Mouse (Mus musculus): ENCODE data around the gene Rif1. TPM values are rescaled to one million over a fixed set of nuclear protein-coding genes. Genes with fewer than 3 reads are reported as not detected.

The Rif1 gene
- polyA plus RNA-seq (2016; fragmentation: Nextera tagmentation; extraction: Ambion mirVana), result 24.4 and 32.4 TPM in 2 replicates

DNA sequence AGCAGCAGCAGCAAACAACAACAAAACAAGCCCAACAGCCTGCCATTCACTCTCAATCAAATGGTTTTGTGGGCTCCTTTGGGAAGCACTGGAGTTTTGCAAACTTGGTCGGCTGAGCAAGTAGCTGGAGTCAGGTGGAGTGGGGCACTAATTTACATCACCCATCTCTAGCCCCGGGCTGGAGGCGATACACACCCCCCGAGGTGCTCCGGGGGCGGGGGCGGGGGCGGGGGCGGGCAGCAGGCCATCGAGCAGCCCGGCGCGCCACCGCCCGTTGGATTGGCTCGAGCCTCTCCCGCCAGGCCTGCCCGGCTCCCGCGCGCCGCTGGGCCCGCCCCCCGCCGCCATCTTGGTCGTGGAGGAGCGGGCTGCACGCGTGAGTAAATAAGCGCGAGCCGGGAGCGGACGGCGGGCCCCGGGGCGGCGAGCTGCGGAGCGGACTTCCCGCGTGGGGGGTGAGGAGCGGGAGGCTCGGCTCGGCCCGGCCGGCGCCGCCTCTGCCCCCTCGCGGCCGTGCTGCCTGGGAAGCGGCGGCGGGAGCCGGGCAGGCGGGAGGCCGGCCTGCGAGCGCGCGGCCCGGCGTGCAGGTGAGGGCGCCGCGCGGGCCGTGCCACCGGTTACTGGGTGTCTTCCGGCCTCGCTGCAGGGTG lies at the start of gene Rif1:
Gene Rif1, plus strand, starts transcription at position 342 of the 650 bp plus-strand sequence.
- Histone ChIP-seq H3K4me1 (peaks cover 9% of the 10 kb centered on the region; the same call in 1 of the 2 replicates), H3K36me3 (peaks cover 32% of the 10 kb centered on the region), H3K27ac (peak within 1 kb of the TSS; percentile 95), H3K27me3 (ENCODE audit: insufficient read depth, poor library complexity, severe bottlenecking) (no peaks in the 10 kb centered on the region), H3K9me3 (no peaks in the 10 kb centered on the region), H3K4me3 (peak within 1 kb of the TSS; percentile 87)
- DNase-seq (ENCODE audit: low spot score), result peak; percentile 94
- under 1% methylated on average over 68 of the region's 72 CpGs for WGBS

DNA sequence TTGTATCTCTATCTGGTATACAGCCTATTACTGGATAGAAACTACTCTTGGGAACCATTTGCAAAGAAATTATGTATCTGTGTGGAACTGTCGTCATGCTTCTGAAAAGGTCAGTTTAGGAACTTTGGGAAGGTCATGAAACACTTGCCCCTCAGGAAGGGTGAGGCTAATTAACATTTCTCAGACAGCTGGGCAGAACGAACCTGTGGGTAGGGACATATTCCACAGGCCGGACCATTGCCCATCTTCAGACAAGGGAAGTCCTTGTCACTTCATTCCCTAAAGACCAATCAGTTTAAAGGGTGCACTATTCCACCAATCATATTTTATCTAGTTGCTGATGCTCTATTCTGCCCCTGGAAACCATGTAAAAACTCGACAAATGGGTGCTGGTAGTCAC lies 45.6 kb upstream of the Rif1 start:
- 80% methylated on average over 4 of the region's 4 CpGs for WGBS
- Histone ChIP-seq H3K27me3 (ENCODE audit: insufficient read depth, poor library complexity, severe bottlenecking) (no peaks in the 10 kb centered on the region), H3K36me3 (no peaks in the 10 kb centered on the region), H3K4me1 (no peaks in the 10 kb centered on the region), H3K27ac (no peak overlapping the region), H3K4me3 (no peak overlapping the region), H3K9me3 (no peaks in the 10 kb centered on the region)
- peak; percentile 63 for DNase-seq (ENCODE audit: low spot score)

DNA sequence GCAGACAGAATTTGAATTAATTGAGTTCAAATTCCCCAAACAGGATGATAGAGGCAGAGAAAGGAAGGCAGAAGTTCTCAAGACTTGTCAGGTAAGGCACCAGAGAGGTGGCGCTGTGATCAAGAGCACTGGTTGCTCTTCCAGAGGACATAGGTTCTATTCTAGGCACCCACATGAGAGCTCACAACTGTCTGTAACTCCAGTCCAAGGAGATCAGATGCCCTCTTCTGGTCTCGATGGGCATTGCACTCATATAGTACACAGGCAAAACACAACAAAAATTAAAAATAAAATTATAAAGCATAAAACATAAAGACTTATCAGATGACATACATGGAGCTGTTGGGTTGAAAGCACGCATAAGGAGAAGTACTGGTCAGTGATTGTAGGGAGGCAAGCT lies 43.2 kb upstream of the Rif1 start:
- no peaks in the 10 kb centered on the region for H3K36me3 ChIP-seq
- no peaks in the 10 kb centered on the region for H3K9me3 ChIP-seq
- H3K4me3 ChIP-seq, result no peak overlapping the region
- H3K27ac ChIP-seq, result no peak overlapping the region
- DNase-seq (ENCODE audit: low spot score), result no peak
- WGBS, result 77% methylated on average over 3 of the region's 3 CpGs
- H3K4me1 ChIP-seq, result no peaks in the 10 kb centered on the region
- H3K27me3 ChIP-seq (ENCODE audit: insufficient read depth, poor library complexity, severe bottlenecking), result no peaks in the 10 kb centered on the region

DNA sequence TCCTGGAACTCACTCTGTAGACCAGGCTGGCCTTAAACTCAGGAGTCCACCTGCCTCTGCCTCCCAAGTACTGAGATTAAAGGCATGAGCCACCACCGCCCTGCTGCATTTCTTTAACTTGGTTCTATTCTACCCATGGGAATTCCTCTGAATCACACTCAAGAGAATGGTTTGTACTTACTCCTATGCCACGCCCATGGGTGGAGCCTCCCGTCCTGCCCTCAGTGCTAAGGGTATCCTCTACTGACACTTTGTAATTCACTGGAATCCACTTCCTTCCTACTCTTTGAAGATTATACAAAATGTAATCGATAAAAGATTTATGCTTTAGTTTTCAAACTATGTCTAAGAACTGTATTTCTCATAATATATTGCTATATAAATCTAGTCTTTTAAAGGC lies 41.1 kb upstream of the Rif1 start:
- Histone ChIP-seq H3K9me3 (no peaks in the 10 kb centered on the region), H3K4me1 (no peaks in the 10 kb centered on the region), H3K27ac (no peak overlapping the region), H3K4me3 (no peak overlapping the region), H3K36me3 (no peaks in the 10 kb centered on the region), H3K27me3 (ENCODE audit: insufficient read depth, poor library complexity, severe bottlenecking) (no peaks in the 10 kb centered on the region)
- WGBS, result 75% methylated on average over 4 of the region's 4 CpGs
- no peak for DNase-seq (ENCODE audit: low spot score)

DNA sequence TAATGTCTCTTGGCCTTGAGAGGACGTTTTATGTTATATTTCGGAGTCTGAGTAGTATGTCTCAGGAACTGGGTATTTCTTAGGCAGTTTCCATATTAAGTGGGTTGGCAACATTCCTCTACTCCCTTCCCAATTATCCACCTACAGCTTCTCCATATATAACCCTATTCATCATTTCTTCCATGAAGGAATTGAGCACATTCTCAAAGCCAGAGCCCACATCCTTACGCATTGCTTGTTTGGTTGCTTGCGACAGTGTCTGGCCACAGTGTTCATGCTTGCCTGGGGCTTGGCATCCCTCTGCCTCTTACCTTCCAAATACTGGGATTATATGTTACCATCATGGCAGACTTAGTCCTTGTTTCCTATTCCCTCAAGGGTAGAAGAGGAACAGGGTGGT lies 38.0 kb upstream of the Rif1 start:
- H3K9me3 ChIP-seq, result no peaks in the 10 kb centered on the region
- 0 out of 2 replicates have a peak, but pooled peaks cover 3% of the 10 kb centered on the region for H3K4me1 ChIP-seq
- H3K4me3 ChIP-seq, result no peak overlapping the region
- 89% methylated on average over 4 of the region's 4 CpGs for WGBS
- no peak for DNase-seq (ENCODE audit: low spot score)
- H3K27ac ChIP-seq, result no peak overlapping the region
- no peaks in the 10 kb centered on the region for H3K27me3 ChIP-seq (ENCODE audit: insufficient read depth, poor library complexity, severe bottlenecking)
- H3K36me3 ChIP-seq, result no peaks in the 10 kb centered on the region

DNA sequence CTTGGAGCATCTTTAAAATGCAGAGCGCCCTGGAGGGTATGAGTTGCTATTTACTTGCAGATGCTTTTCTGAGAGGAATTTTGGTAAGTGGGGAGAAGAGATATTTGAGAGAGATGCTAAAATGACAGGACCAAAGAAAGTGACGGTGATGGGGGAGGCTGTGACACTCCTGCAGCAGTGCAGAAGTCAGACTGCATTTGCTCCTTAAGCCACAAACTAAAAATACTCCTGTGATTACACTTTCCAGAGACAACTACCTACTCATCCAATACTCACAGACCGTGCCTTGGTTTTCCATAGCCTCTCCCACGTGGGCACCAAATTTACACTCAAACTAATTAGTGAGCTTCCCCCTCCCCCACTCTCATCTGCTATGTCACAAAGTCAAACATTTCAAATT lies 37.5 kb upstream of the Rif1 start:
- H3K9me3 ChIP-seq, result no peaks in the 10 kb centered on the region
- 45% methylated on average over 4 of the region's 4 CpGs for WGBS
- H3K4me3 ChIP-seq, result no peak overlapping the region
- no peaks in the 10 kb centered on the region for H3K36me3 ChIP-seq
- DNase-seq (ENCODE audit: low spot score), result no peak
- 0 out of 2 replicates have a peak, but pooled peaks cover 3% of the 10 kb centered on the region for H3K4me1 ChIP-seq
- no peak overlapping the region for H3K27ac ChIP-seq
- no peaks in the 10 kb centered on the region for H3K27me3 ChIP-seq (ENCODE audit: insufficient read depth, poor library complexity, severe bottlenecking)

DNA sequence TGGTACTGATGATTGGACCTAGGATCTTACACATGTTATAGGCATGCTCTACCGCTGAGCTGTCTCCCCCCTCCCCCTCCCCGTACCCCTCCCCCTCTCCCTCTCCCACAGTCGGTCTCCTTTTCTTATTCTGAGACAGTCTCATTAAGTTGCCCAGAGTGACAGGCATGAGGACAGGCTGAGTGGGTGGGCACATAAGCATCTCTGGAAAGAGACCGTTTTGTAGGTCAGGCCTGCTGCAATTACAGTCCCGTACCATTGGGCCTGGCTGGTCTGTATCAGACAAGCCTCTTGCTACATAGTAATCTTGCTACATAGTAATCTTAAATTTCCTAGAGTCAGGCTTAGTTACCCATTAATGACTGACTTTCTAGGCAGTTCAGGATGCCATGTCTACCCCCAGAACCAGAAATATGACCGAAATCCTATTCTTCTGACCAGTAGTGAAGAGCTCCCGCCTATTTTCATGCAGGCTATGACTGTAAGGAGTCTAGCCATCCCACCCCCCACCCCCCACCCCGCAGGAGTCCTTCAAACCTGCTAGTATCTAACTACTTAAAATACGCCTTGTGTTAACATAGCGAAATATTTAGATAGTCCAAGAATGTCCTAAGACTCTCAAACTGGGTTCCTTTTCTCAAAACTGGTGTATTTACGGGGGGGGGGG lies 35.6 kb upstream of the Rif1 start:
- Histone ChIP-seq H3K27me3 (ENCODE audit: insufficient read depth, poor library complexity, severe bottlenecking) (no peaks in the 10 kb centered on the region), H3K4me3 (peak overlapping the region; percentile 56), H3K9me3 (no peaks in the 10 kb centered on the region), H3K4me1 (0 out of 2 replicates have a peak, but pooled peaks cover 3% of the 10 kb centered on the region), H3K27ac (no peak overlapping the region), H3K36me3 (no peaks in the 10 kb centered on the region)
- 40% methylated on average over 9 of the region's 11 CpGs for whole genome bisulfite sequencing
- DNase-seq (ENCODE audit: low spot score), result no peak

DNA sequence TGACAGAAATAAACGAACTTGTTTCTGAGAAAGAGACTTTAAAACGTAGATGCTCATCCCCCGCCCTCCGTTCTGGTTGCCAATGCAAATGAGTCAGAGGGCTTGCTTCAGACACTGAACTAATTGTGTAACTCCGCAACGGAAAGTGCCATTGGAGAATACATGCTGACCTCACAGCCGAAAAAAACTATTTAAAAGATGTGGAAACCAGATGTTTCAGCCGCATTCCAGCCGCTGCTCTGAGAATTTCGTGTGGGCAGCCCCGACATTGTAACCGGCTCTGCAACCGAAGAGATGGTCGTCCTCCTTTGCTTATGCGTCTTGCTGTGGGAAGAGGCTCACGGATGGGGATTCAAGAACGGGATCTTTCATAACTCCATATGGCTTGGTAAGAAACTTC lies 34.8 kb upstream of the Rif1 start, which contains the start of gene Tnfaip6:
Gene Tnfaip6, plus strand, starts transcription at position 128 of the 400 bp plus-strand sequence.
- no peaks in the 10 kb centered on the region for H3K9me3 ChIP-seq
- H3K4me3 ChIP-seq, result peak within 1 kb of the TSS; percentile 56
- WGBS, result 1% methylated on average over 17 of the region's 17 CpGs
- no peaks in the 10 kb centered on the region for H3K36me3 ChIP-seq
- H3K27me3 ChIP-seq (ENCODE audit: insufficient read depth, poor library complexity, severe bottlenecking), result no peaks in the 10 kb centered on the region
- peaks cover 3% of the 10 kb centered on the region; the same call in 1 of the 2 replicates for H3K4me1 ChIP-seq
- DNase-seq (ENCODE audit: low spot score), result peak; percentile 77
- H3K27ac ChIP-seq, result peak within 1 kb of the TSS; percentile 54

DNA sequence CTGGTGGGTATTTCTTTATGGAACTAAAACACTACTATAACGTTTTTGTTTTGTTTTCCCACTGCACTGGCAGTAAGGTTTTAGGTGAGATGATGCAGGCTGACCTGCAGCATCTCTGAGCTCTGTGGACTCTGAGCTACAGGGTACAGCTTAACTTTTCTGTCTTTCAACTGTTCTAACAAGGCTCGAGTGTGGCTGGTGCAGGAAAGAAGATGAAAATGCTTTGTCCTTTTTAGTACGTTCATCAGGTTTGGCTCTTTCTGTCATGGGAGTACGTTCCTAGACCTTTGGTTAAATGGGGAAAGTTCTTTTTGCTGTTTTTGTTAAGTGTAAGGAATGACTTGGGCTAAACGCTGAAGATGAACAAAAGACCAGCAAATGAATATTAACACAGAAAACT lies 34.1 kb upstream of the Rif1 start:
- Histone ChIP-seq H3K9me3 (no peaks in the 10 kb centered on the region), H3K4me1 (peaks cover 3% of the 10 kb centered on the region; the same call in 1 of the 2 replicates), H3K27me3 (ENCODE audit: insufficient read depth, poor library complexity, severe bottlenecking) (no peaks in the 10 kb centered on the region), H3K4me3 (peak overlapping the region; percentile 56; the same call in 1 of the 2 replicates), H3K27ac (no peak overlapping the region), H3K36me3 (no peaks in the 10 kb centered on the region)
- WGBS, result 53% methylated on average over 5 of the region's 5 CpGs
- DNase-seq (ENCODE audit: low spot score), result peak; percentile 13

DNA sequence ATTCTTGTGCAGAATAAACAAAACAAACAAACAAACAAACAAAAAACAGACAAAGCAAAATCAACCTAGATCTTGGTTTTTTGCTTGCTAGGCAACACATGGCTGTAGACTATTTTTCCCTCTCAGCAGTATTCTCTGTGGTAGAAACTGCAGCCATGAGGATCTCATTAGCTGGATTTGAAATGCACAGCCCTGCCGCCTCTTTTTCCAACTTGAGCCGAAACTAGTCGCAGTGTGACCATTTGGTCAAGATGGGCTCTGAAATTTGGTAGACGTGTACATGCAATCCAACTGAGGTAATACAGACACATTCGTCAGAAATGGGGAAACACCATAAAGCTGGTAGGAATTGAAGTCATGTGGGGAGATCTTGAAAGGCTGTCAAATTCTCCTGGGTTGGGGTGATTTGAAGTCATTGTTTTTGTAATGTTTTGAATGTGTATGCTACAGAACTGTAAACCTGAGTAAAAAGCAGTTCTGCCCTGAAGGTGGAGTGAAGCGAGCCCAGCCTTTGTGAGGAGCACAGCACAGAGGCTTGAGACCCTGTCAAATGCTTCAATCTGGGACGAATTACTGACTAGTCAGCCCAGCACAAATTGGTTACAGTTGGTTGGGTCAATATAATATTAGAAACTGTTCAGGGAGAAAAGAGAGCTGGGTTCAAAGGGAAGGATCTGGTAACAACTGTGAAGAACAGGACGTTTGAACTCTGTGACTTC lies 33.4 kb upstream of the Rif1 start:
- no peaks in the 10 kb centered on the region for H3K36me3 ChIP-seq
- H3K27me3 ChIP-seq (ENCODE audit: insufficient read depth, poor library complexity, severe bottlenecking), result no peaks in the 10 kb centered on the region
- no peak overlapping the region for H3K27ac ChIP-seq
- H3K4me1 ChIP-seq, result peaks cover 3% of the 10 kb centered on the region; the same call in 1 of the 2 replicates
- no peaks in the 10 kb centered on the region for H3K9me3 ChIP-seq
- WGBS, result 70% methylated on average over 8 of the region's 8 CpGs
- no peak for DNase-seq (ENCODE audit: low spot score)
- no peak overlapping the region for H3K4me3 ChIP-seq

DNA sequence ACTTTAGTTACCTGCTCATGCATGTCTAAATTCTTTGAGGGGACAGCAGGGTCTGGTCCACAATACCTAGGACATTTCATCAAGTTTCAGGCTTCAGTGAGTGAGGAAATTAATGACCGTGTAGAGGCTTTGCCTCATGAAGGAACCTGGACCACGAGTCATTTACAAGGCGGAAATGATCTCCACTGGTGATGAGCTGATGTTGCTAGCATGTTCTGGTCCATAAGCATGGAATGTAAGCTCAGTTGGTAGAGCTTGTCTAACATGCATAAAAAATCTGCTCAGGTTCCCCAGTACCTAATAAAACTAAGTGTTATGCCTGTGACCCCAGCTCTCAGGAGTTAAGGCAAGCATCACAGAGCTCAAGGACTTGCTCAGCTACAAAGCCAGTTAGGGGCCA lies 30.5 kb upstream of the Rif1 start:
- WGBS, result 84% methylated on average over 3 of the region's 3 CpGs
- H3K36me3 ChIP-seq, result no peaks in the 10 kb centered on the region

DNA sequence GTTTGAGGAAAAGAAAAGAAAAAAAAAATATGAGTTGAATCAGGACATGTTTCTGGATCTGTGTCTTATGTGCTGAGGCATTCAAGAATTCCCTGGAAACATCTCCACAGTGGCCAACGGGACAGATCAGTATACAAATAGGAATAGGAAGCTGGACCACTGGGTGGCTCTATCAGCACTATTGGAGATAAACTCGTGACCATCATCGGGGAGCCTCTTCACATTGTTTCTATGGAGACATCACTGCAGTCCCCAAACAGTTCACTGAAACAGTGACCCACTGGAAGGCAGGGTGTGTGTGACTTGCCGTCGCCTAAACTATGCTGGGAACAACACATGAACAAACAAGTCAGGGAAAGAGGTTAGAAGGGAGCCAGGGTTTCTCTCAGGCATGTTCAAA lies 29.9 kb upstream of the Rif1 start:
- Histone ChIP-seq H3K27me3 (ENCODE audit: insufficient read depth, poor library complexity, severe bottlenecking) (no peaks in the 10 kb centered on the region), H3K4me3 (no peak overlapping the region), H3K36me3 (no peaks in the 10 kb centered on the region), H3K4me1 (no peaks in the 10 kb centered on the region; the same call in 1 of the 2 replicates), H3K9me3 (no peaks in the 10 kb centered on the region), H3K27ac (no peak overlapping the region)
- WGBS, result 43% methylated on average over 5 of the region's 5 CpGs
- peak; percentile 76 for DNase-seq (ENCODE audit: low spot score)

More for the DNA sequence above, 30.5 kb upstream of the Rif1 start:
- H3K27ac ChIP-seq, result no peak overlapping the region
- no peak for DNase-seq (ENCODE audit: low spot score)
- H3K4me1 ChIP-seq, result peaks cover 2% of the 10 kb centered on the region; the same call in 1 of the 2 replicates
- H3K4me3 ChIP-seq, result no peak overlapping the region
- H3K9me3 ChIP-seq, result no peaks in the 10 kb centered on the region
- H3K27me3 ChIP-seq (ENCODE audit: insufficient read depth, poor library complexity, severe bottlenecking), result no peaks in the 10 kb centered on the region

DNA sequence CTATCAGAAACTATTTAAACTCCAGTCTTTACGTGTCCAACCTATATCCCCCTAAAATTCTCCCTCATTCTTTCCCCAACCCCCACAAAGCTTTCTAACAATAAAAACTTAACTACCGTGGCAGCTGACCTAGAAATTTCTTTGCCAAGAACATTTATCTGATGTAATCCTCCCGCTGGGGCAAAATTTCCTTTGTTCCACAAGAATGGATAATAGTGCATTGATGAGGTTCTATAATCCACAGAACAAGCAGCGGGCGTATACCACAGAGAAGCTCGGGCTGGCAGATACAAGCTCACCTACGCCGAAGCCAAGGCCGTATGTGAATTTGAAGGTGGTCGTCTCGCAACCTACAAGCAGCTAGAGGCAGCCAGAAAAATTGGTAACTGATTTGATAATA lies 29.1 kb upstream of the Rif1 start:
- Histone ChIP-seq H3K36me3 (no peaks in the 10 kb centered on the region), H3K27me3 (ENCODE audit: insufficient read depth, poor library complexity, severe bottlenecking) (no peaks in the 10 kb centered on the region), H3K9me3 (no peaks in the 10 kb centered on the region), H3K4me3 (no peak overlapping the region), H3K27ac (no peak overlapping the region), H3K4me1 (no peaks in the 10 kb centered on the region; the same call in 1 of the 2 replicates)
- no peak for DNase-seq (ENCODE audit: low spot score)
- WGBS, result 90% methylated on average over 11 of the region's 11 CpGs

All from heart, embryonic 10.5 days (tissue).